Mouse (Mus musculus): ENCODE measurements around the gene Tpx2. TPM values are rescaled to one million over a fixed set of nuclear protein-coding genes. Genes with fewer than 3 reads are reported as not detected.

Tpx2 gene
- polyA plus RNA-seq, 1 experiment from 2014 or later, result 14.0 TPM

- no peak overlapping the region for H3K4me3 ChIP-seq (ENCODE audit: inconsistent target)
- WGBS (ENCODE audit: missing documents), result 64% methylated on average over 7 of the region's 7 CpGs
- peaks cover 15% of the 10 kb centered on the region; the same call in 1 of the 2 replicates for H3K36me3 ChIP-seq (ENCODE audit: inconsistent target)
- H3K79me2 ChIP-seq (ENCODE audit: inconsistent target), result peaks cover 100% of the 10 kb centered on the region
- peak overlapping the region; percentile 10 for H3K27ac ChIP-seq
These were observed 31.7 kb upstream of the Tpx2 start for GRCm38 (mm10) chr2:152815879-152816656.

- peak overlapping the region; percentile 10 for H3K27ac ChIP-seq
- H3K79me2 ChIP-seq (ENCODE audit: inconsistent target), result peaks cover 100% of the 10 kb centered on the region
- H3K36me3 ChIP-seq (ENCODE audit: inconsistent target), result peaks cover 15% of the 10 kb centered on the region; the same call in 1 of the 2 replicates
- no peak overlapping the region for H3K4me3 ChIP-seq (ENCODE audit: inconsistent target)
- 100% methylated on average over 3 of the region's 3 CpGs for WGBS (ENCODE audit: missing documents)
These were observed 31.0 kb upstream of the Tpx2 start for GRCm38 (mm10) chr2:152816657-152817348.

- peaks cover 100% of the 10 kb centered on the region for H3K79me2 ChIP-seq (ENCODE audit: inconsistent target)
- 0 out of 2 replicates have a peak overlapping the region, but pooled peaks have one; percentile 10 for H3K27ac ChIP-seq
- H3K4me3 ChIP-seq (ENCODE audit: inconsistent target), result no peak overlapping the region
- WGBS (ENCODE audit: missing documents), result 56% methylated on average over 6 of the region's 6 CpGs
- H3K36me3 ChIP-seq (ENCODE audit: inconsistent target), result peaks cover 15% of the 10 kb centered on the region; the same call in 1 of the 2 replicates
These were observed 30.0 kb upstream of the Tpx2 start for GRCm38 (mm10) chr2:152817596-152818291.

- no peak overlapping the region for H3K4me3 ChIP-seq (ENCODE audit: inconsistent target)
- peaks cover 15% of the 10 kb centered on the region; the same call in 1 of the 2 replicates for H3K36me3 ChIP-seq (ENCODE audit: inconsistent target)
- 95% methylated on average over 5 of the region's 5 CpGs for WGBS (ENCODE audit: missing documents)
- no peak overlapping the region for H3K27ac ChIP-seq
- H3K79me2 ChIP-seq (ENCODE audit: inconsistent target), result peaks cover 100% of the 10 kb centered on the region
These were observed 29.1 kb upstream of the Tpx2 start for GRCm38 (mm10) chr2:152818679-152819078.

GRCm38 (mm10) chr2:152819097-152819624, 28.6 kb upstream of the Tpx2 start:
- Histone ChIP-seq H3K79me2 (ENCODE audit: inconsistent target) (peaks cover 100% of the 10 kb centered on the region), H3K4me3 (ENCODE audit: inconsistent target) (no peak overlapping the region), H3K27ac (no peak overlapping the region), H3K36me3 (ENCODE audit: inconsistent target) (peaks cover 15% of the 10 kb centered on the region; the same call in 1 of the 2 replicates)
- whole genome bisulfite sequencing (ENCODE audit: missing documents), result 97% methylated on average over 3 of the region's 3 CpGs

GRCm38 (mm10) chr2:152819926-152820325, 27.8 kb upstream of the Tpx2 start:
- Histone ChIP-seq H3K4me3 (ENCODE audit: inconsistent target) (no peak overlapping the region), H3K36me3 (ENCODE audit: inconsistent target) (peaks cover 15% of the 10 kb centered on the region; the same call in 1 of the 2 replicates), H3K27ac (no peak overlapping the region), H3K79me2 (ENCODE audit: inconsistent target) (peaks cover 100% of the 10 kb centered on the region)
- 100% methylated on average over 4 of the region's 4 CpGs for WGBS (ENCODE audit: missing documents)

GRCm38 (mm10) chr2:152820369-152820768, 27.4 kb upstream of the Tpx2 start:
- Histone ChIP-seq H3K36me3 (ENCODE audit: inconsistent target) (peaks cover 15% of the 10 kb centered on the region; the same call in 1 of the 2 replicates), H3K27ac (no peak overlapping the region), H3K79me2 (ENCODE audit: inconsistent target) (peaks cover 100% of the 10 kb centered on the region), H3K4me3 (ENCODE audit: inconsistent target) (no peak overlapping the region)
- 91% methylated on average over 2 of the region's 2 CpGs for WGBS (ENCODE audit: missing documents)

GRCm38 (mm10) chr2:152821023-152821422, 26.7 kb upstream of the Tpx2 start:
- H3K27ac ChIP-seq, result 0 out of 2 replicates have a peak overlapping the region, but pooled peaks have one; percentile 2
- WGBS (ENCODE audit: missing documents), result 77% methylated on average over 5 of the region's 5 CpGs
- H3K4me3 ChIP-seq (ENCODE audit: inconsistent target), result no peak overlapping the region
- peaks cover 15% of the 10 kb centered on the region; the same call in 1 of the 2 replicates for H3K36me3 ChIP-seq (ENCODE audit: inconsistent target)
- peaks cover 100% of the 10 kb centered on the region for H3K79me2 ChIP-seq (ENCODE audit: inconsistent target)

GRCm38 (mm10) chr2:152821566-152821965, 26.2 kb upstream of the Tpx2 start:
- Histone ChIP-seq H3K36me3 (ENCODE audit: inconsistent target) (peaks cover 15% of the 10 kb centered on the region; the same call in 1 of the 2 replicates), H3K4me3 (ENCODE audit: inconsistent target) (no peak overlapping the region), H3K27ac (0 out of 2 replicates have a peak overlapping the region, but pooled peaks have one; percentile 2), H3K79me2 (ENCODE audit: inconsistent target) (peaks cover 100% of the 10 kb centered on the region)

GRCm38 (mm10) chr2:152823770-152824169, 24.0 kb upstream of the Tpx2 start:
- peaks cover 100% of the 10 kb centered on the region for H3K79me2 ChIP-seq (ENCODE audit: inconsistent target)
- no peak overlapping the region for H3K4me3 ChIP-seq (ENCODE audit: inconsistent target)
- H3K36me3 ChIP-seq (ENCODE audit: inconsistent target), result peaks cover 15% of the 10 kb centered on the region; the same call in 1 of the 2 replicates
- H3K27ac ChIP-seq, result no peak overlapping the region
- 100% methylated on average over 1 of the region's 1 CpGs for WGBS (ENCODE audit: missing documents)

- H3K27ac ChIP-seq, result peak overlapping the region; percentile 96
- H3K36me3 ChIP-seq (ENCODE audit: inconsistent target), result peaks cover 12% of the 10 kb centered on the region; the same call in 1 of the 2 replicates
- 82% methylated on average over 3 of the region's 3 CpGs for WGBS (ENCODE audit: missing documents)
- no peak overlapping the region; the same call in 1 of the 2 replicates for H3K4me3 ChIP-seq (ENCODE audit: inconsistent target)
- H3K79me2 ChIP-seq (ENCODE audit: inconsistent target), result peaks cover 100% of the 10 kb centered on the region
These were observed 23.2 kb upstream of the Tpx2 start for GRCm38 (mm10) chr2:152824438-152825167.

GRCm38 (mm10) chr2:152825168-152825697, 22.5 kb upstream of the Tpx2 start:
- peaks cover 100% of the 10 kb centered on the region for H3K79me2 ChIP-seq (ENCODE audit: inconsistent target)
- peaks cover 6% of the 10 kb centered on the region; the same call in 1 of the 2 replicates for H3K36me3 ChIP-seq (ENCODE audit: inconsistent target)
- WGBS (ENCODE audit: missing documents), result 95% methylated on average over 4 of the region's 4 CpGs
- peak overlapping the region; percentile 85; the same call in 1 of the 2 replicates for H3K4me3 ChIP-seq (ENCODE audit: inconsistent target)
- H3K27ac ChIP-seq, result peak overlapping the region; percentile 96

GRCm38 (mm10) chr2:152825713-152826112, 22.1 kb upstream of the Tpx2 start:
- peak overlapping the region; percentile 96 for H3K27ac ChIP-seq
- H3K4me3 ChIP-seq (ENCODE audit: inconsistent target), result peak overlapping the region; percentile 85
- WGBS (ENCODE audit: missing documents), result 44% methylated on average over 2 of the region's 2 CpGs
- peaks cover 1% of the 10 kb centered on the region; the same call in 1 of the 2 replicates for H3K36me3 ChIP-seq (ENCODE audit: inconsistent target)
- H3K79me2 ChIP-seq (ENCODE audit: inconsistent target), result peaks cover 100% of the 10 kb centered on the region

Data from macrophage (primary cell).